Mouse (Mus musculus) E14TG2a.4 (cell line): ENCODE results near the gene Lsm11.

Experiments used
- CTCF ChIP-seq: conservative IDR thresholded peaks from 2 replicates; pipeline ENCODE4 v1.5.1; 2014; ENCODE audit warnings: low read length
- NANOG ChIP-seq: IDR thresholded peaks from 2 replicates; pipeline ENCODE4 v1.6.1; 2014; ENCODE audit warnings: borderline replicate concordance, low read length, mixed read lengths

- no peak; the same call in 1 of the 2 replicates for TF ChIP-seq CTCF
- TF ChIP-seq NANOG, result no peak
Observed at GRCm38 (mm10) chr11:45944643-45945156, at the start of gene Lsm11.
